Mouse (Mus musculus) kidney, postnatal 4 days (tissue): ENCODE measurements around the gene Tmem115.

Source experiments
- DNase-seq, 2 experiments: peaks; one replicate each; pipeline ENCODE4 v3.0.0; 2021; ENCODE audit warnings: mixed read lengths in 2 of 2

Tmem115 gene

GRCm38 (mm10) chr9:107550491-107551116 lies 16.9 kb downstream of the Tmem115 start:
- DNase-seq = peak; percentile 46 to 70

GRCm38 (mm10) chr9:107551117-107551889 lies 17.6 kb downstream of the Tmem115 start, which contains the start of gene Rassf1:
Rassf1 (plus strand) TSS chr9:107551555.
- DNase-seq = peak; percentile 81 to 87

GRCm38 (mm10) chr9:107551890-107552355 lies 18.2 kb downstream of the Tmem115 start:
- peak; percentile 37 to 59 for DNase-seq

- DNase-seq = peak; percentile 11 to 14
Measured at GRCm38 (mm10) chr9:107552690-107553393, 19.1 kb downstream of the Tmem115 start.

- peak; percentile 60 to 76 for DNase-seq
Measured at GRCm38 (mm10) chr9:107553541-107554318, 20.0 kb downstream of the Tmem115 start.

- peak; percentile 96 to 98 for DNase-seq
Measured at GRCm38 (mm10) chr9:107554319-107554825, 20.6 kb downstream of the Tmem115 start.

- DNase-seq = peak; percentile 73 to 82
Measured at GRCm38 (mm10) chr9:107555031-107555457, 21.3 kb downstream of the Tmem115 start.

- no peak for DNase-seq
Measured at GRCm38 (mm10) chr9:107555701-107556100, 22.0 kb downstream of the Tmem115 start.

GRCm38 (mm10) chr9:107556346-107556745 lies 22.6 kb downstream of the Tmem115 start:
- DNase-seq = no peak

- peak; percentile 94 to 96 for DNase-seq
Measured at GRCm38 (mm10) chr9:107563029-107563581, 29.4 kb downstream of the Tmem115 start, which contains the start of gene Tusc2. Tusc2 (plus strand) TSS chr9:107563255.

GRCm38 (mm10) chr9:107565556-107565955 lies 31.8 kb downstream of the Tmem115 start:
- DNase-seq = peak in 1 of 2 experiments; percentile 62

GRCm38 (mm10) chr9:107566041-107566709 lies 32.4 kb downstream of the Tmem115 start:
- peak; percentile 95 for DNase-seq

GRCm38 (mm10) chr9:107566855-107567254 lies 33.1 kb downstream of the Tmem115 start:
- DNase-seq = peak; percentile 44 to 62

- peak; percentile 69 to 81 for DNase-seq
Measured at GRCm38 (mm10) chr9:107567702-107568319, 34.1 kb downstream of the Tmem115 start, which contains the start of gene Hyal2. Hyal2 (plus strand) TSS chr9:107567945.

- DNase-seq = peak; percentile 87 to 94
Measured at GRCm38 (mm10) chr9:107568331-107569261, 34.9 kb downstream of the Tmem115 start.

- DNase-seq = no peak
Measured at GRCm38 (mm10) chr9:107569270-107569669, 35.5 kb downstream of the Tmem115 start.

- DNase-seq = peak in 1 of 2 experiments; percentile 42
Measured at GRCm38 (mm10) chr9:107570016-107570415, 36.3 kb downstream of the Tmem115 start.

GRCm38 (mm10) chr9:107570845-107571244 lies 37.1 kb downstream of the Tmem115 start:
- DNase-seq = no peak
